Mouse (Mus musculus): Measurements from ENCODE around the gene Lrriq3.

Gene Lrriq3

DNA sequence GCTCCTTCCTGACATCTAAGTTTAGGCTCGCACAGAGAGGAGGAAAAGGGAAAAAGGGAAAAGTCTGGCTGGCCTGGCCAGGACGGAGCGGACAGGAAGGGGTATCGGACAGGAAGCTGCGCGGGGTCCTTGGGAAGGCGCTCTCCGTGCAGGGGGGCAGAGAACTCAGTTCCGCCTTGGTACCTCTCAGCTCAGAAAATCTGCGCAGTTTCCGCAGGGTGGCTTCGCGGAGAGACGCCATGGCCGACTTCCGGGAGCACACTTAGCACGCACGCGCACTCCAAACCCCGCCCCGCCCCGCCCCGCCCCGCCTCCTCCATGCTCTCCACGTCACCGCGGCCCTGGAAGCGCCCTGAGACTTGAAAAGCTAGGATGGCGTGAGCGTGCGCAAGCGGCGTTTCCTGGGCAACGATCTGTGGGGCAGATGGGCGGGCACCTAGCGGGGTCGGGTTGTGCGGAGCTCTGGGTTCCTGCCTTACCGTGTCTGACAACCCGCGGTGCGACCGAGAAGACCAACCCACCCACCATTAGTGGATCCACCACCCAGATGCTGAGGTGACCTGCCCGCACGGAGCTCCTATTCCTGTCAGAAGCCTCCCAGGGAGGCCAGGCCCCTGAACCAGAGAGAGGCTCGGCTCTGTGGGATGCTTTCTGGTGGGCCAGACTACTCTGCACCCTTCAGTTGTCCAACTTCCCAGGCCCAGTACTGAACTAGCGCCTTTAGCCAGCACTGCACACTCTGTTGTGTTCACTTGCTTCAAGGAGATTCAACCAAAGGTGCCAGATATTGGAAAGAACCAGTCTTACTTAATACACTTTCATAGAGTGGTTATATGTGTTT, at the start of gene Lrriq3, which contains the start of gene Fpgt:
Lrriq3 (plus strand) TSS at position 319 of the 841 bp plus-strand sequence.
Fpgt (minus strand) TSS at position 288 of the 841 bp plus-strand sequence.
- DNase-seq (ENCODE audit: low read depth, low spot score), result peak; percentile 78

DNA sequence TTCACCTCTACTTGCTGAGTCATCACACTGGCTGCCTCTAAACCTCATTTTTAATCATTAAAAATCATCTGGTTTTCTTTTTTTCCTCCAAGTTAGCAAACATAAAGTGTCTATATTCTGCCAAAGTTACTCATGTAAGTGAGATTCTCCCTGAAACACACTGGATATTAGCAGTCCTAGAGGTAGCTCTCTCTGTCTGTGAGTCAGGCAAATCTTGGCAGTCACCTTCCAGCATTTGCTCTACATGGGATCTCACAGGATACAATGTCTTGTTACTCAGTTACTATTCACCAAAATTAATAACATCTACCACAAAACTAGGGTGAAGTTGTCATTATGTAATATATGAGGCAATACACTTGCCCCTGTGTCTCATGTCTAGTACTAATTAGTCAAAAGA, 41.2 kb upstream of the Lrriq3 start:
- DNase-seq (ENCODE audit: low read depth, low spot score), result no peak

DNA sequence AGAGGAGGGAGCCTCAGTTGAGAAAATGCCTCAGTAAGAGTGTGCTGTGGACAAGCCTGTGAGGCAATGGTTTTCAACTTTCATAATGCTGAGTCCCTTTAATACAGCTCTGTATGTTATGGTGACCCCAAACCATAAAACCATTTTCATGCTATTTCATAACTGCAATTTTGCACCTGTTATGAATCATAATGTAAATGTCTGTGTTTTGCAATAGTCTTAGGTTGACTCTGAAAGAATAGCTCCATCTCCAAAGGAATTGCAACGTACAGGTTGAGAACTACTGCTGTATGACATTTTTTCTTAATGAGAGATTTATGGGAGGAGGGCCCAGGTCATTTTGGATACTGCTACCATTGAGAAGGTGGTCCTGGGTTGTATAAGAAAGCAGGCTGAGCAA, 40.0 kb upstream of the Lrriq3 start:
- no peak for DNase-seq (ENCODE audit: low read depth, low spot score)

DNA sequence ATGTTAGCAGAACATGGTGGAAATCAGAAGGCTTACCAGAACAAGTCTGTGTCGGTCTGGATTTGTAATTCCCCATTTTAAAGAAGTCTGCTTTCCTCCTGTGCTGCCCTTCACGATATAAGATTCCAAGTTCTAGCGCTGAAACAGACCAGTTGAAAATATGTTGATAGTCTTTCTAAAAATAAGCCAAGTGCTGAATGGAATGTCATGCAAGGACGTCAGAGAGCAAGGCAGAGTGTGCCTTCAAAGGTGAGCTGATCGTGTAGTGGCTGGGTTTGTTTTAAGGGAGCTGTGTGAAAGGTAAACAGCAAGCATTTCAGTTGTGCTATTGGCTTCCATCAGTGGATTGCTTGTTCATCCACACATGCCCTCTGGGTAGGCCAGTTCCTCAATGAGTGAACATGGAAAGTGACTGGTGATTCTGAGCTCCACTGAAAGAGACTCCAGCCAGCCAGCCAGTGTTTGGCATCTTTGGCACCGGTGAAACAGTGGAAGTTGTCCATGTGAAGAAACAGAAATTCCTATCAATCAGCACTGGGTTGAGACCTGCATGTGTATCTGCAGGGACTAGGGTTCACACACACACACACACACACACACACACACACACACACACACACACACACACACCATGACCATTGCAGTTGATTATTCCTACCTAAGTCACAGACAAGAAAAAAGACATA, 37.9 kb upstream of the Lrriq3 start, which contains the start of gene Tnni3k:
Tnni3k (minus strand) TSS at position 177 of the 686 bp plus-strand sequence.
- no peak for DNase-seq (ENCODE audit: low read depth, low spot score)

DNA sequence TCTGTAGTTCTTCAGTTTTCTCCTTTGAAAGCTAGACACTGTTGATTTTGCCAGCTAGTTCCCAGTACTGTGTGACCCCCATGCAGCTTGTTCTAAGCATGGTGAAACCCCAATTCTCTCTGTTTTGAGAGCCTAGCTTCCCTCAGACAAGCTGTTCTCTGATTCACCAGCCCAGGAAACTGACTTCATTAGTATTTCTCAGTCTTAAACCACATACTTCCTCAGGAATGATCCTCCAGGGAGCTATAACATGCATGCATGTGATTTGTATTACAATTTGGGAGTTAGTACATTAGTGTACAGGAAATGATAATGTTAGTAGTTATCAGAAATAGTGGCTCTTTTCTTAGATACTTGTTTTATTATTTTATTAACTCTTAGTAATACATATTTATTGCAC, 36.6 kb upstream of the Lrriq3 start:
- no peak for DNase-seq (ENCODE audit: low read depth, low spot score)

DNA sequence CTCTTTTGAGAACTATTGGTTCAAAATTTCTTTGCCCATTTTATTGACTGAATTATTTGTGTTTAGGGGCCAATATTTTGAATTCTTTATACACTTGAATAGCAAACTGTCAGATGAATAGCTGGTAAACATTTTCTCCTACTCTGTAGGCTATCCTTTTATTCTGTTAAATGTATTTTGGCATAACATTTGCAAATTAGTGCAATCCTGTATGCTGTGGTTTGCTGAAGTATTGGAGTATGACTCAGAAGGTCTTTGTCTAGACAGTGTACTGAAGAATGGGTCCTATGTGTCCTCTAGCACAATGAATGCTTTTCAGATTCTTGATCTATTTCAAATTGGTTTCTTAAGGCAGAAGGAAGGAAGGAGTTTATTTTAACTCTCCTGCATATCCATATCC, 35.7 kb upstream of the Lrriq3 start:
- no peak for DNase-seq (ENCODE audit: low read depth, low spot score)

DNA sequence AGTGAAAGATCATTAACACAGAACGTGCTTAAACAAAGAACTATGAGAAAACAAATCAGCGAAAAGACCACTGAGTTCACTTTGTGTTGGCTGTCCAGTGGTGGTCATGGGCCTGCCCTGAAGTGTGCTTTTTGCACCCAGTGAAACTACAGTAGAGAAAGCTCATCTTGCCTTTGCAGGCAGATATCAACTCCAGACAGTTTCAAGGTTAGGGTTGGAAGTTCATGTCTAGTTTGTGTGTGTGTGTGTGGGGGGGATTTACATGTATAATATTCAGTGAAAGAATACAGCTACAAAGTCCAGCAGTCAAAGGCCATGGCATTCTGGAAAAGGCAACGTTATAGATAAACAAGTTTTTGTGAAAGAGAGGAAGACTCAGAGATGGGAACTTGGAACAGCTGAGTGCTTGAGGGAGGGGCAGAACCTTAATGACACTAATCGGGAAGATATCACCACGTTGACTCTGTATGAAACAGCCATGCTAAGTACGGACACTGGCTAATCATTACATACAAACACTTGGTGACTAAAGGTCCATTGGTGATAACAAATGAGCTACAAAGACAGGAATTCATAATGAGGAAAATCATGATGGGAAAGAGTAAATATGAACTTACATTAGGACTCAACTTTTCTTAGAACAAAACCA, 34.3 kb upstream of the Lrriq3 start:
- no peak for DNase-seq (ENCODE audit: low read depth, low spot score)

DNA sequence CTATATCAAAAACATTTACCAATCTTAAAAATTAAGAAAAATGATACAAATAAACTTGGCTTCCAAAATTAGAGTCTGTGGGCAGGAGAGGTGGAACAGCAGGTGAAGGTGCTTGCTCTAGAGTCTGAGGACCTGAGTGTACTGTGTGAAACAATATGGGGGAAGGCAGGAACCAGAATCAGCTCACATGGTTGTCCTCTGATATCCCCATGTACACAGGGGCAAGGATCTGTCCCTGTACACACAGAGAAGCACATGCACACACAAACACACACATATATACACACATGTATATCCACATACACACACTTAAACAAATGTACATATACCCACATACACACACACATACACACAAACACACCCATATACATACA, 33.8 kb upstream of the Lrriq3 start:
- DNase-seq (ENCODE audit: low read depth, low spot score), result no peak

DNA sequence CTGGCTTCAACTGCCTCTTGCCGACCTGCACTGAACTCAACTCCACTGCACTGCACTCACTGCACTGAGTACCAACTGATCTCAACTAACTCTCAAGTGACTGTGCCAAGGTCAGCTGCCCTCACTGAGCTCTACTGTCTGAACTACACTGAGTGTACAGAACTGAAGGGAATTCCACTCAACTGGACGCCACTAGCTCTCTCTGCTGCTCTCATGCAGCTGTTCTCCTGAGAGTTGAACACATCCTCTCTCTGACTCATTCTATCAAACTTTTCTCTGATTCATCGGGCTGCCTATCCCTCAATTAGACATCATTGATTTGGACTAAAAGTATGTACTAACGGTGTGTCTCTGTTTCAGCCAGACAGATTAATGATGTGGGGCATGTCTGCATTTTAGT, 15.3 kb upstream of the Lrriq3 start:
- no peak for DNase-seq (ENCODE audit: low read depth, low spot score)

DNA sequence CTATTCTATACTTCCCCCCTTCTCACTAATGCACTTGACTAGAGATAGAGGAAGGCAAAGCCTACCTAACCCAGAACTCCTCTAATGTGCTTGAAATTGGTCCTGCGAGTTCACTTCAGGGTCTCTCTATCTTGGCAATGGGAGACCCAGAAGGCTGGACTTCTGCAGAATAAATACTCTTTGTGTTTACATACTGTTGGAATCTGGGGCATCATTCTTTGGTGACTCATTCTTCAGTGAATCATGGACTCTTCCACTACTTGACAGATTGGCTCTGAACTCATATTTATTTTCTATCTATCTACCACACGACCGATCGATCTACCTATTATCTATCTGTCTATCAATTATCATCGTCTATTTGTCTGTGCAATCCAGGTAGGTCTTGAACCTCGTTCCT, 1.2 kb upstream of the Lrriq3 start:
- no peak for DNase-seq (ENCODE audit: low read depth, low spot score)

DNA sequence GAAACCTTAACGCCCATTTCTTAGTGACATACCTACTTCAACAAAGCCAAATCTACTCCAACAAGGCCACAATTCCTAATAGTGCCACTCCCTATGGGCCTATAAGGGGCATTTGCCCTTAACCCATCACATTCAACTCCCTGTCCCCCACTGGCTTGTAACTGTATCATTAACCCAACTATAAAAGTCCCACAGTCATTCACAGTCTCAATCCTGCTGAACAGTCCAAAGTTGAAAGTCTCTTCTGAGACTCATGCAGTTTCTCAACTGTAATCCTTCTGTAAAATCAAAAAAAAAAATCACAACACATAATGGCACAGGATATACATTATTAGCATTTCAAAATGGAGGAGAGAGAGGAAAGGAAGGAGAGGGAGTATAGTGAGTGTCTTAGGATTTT, 6.0 kb downstream of the Lrriq3 start:
- DNase-seq (ENCODE audit: low read depth, low spot score), result no peak

DNA sequence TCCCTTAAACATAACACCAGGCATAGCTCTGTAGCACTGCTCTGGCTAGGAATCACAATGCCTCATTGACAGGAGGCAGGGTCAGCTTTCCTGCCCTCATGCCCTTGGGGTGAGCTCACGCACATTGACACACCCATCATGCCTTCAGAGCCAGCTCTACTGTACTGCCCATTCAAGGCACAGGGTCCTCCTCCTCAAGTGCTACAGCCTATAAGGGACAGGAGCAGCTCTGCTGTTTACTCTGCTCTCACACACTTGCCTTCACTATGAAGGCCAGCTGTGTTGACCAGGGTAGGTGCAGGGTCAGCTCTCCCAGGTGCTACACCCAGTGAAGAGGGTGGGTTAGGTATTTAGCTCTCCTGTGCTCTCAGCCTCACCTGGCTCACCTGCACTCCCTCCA, 12.7 kb downstream of the Lrriq3 start:
- no peak for DNase-seq (ENCODE audit: low read depth, low spot score)

DNA sequence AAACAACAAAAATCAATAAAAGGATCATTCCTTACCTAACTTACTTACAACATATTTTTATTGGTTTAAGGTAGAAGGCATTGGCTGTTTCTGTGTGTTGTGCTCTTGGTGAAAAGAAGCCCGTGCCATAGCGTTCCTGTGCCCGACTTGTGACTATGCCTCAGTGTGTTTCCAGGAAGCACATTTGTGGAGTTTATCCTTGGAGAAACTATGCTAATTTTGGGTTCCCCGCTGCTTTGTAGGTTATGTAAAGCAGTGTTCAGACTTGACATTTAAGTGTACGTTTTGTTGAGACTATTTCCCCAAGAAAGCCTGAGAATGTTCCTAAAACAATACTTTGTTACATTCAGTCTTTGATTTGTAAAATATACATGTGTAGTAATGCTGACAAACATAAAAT, 44.5 kb downstream of the Lrriq3 start:
- no peak for DNase-seq (ENCODE audit: low read depth, low spot score)

DNA sequence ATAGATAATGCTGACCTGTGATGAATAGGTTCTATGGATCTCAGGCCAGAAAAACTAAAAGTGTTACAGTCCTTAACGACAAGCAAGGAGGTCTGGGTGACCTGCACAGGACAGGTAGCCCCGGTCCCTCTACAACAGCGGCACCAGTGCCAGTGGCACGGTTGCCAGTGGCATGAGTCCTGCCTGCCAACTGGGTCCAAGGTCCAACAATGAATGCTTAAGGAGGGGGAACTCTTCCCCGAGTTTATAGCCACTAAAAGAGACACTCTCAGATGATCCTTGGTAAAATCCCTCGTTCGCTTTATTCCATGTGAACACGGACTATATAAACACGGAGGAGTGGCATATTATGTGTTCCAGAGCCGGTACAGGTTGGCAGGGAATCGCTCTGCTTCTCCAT, 47.8 kb downstream of the Lrriq3 start:
- no peak for DNase-seq (ENCODE audit: low read depth, low spot score)

DNA sequence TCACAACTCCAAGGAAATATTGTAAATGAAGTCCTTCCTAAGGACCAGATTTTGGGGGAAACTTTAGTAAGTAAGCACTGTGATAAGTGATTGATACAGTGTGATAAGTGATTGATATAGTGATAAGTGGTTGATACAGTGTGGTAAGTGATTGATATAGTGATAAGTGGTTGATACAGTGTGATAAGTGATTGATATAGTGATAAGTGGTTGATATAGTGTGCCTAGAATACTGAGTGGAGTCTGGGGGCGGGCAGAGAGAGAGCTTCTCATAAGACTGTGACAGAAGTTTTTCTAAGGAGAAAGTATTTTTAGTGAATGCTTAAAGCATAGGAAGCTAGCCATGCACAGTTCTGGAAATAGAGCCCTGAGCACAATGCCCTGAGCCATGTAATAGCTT, 51.1 kb downstream of the Lrriq3 start:
- no peak for DNase-seq (ENCODE audit: low read depth, low spot score)

DNA sequence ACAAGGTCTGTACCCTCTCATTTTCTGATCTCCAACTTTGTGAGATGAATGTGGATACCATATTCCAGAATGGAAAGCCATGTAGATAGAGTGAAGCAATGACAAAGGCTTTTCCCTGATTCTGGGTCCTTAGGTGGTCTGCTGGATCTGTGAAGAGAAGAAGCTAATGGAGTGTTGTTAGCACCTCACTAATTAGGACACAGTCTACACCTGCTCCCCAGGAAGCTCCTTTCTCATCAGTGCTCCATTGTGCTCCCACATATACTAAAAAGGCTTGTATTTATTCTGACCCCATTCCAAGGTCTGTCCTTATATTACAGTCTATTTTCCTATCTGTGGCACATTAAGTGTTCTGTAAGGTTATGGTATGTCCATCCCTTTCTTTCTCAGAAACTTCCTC, 68.6 kb downstream of the Lrriq3 start:
- DNase-seq (ENCODE audit: low read depth, low spot score), result no peak

DNA sequence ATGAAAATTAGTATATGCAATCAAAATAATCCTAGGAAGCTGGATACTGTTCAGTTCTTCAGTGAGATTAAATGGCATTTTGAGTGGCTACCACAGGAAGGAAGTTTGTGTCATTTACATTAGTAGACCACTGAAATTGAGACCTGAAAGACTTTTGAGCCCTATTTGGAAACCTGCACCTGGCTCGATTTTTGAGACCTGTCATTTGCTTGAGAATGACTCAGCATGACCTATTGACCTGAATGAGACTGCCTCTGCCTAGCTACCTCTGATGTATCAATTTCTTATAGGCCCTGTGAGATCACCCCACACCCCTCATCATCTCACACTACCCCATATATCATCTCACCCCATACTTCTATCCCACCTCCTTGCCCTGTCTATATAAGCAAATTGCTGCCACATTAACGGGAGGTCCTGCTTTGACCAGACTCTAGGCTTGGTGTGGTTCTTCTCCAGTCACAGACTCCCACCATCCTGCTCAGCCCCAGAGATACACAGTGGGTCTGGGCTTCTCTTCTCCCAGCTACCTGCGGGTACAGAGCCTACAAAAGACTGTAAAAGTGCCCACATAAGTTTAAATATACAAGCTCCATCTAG, 87.2 kb downstream of the Lrriq3 start:
- no peak for DNase-seq (ENCODE audit: low read depth, low spot score)

DNA sequence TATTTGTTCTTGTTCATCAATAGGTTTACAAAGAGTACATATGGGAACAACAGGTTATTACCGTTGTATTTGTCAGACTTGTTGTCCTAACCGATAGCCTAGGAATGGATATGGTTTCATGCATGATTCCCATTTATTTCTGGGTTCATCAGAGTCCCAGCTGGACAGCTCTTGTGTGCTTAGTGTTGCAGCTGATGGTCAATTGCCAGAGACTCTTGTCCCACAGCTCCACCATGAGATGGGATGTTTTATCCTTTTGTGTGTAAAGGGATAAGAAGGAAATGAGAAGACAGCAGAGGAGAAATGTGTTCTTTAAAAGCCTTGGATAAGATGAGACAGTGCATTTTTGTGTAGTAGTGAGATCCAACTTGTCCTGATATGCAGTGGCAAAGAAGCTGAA, 93.2 kb downstream of the Lrriq3 start:
- no peak for DNase-seq (ENCODE audit: low read depth, low spot score)

DNA sequence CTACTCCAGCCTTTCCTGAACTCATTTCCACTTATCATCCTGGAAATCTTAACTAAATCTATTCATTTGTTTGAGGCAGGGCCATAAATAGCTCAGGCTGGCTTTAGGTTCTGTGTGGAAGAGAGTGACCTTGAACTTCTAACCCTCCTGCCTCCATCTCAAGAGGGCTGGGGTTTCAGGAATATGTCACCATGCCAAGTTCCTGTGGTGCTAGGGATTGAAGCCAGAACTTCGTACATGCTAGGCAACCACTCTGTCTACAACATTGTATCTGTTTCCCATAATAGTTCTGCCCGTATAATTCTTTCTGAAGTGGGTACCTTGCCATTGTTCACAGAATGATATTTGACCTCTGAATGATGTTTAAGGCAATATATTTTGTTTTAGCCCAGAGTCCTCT, 95.6 kb downstream of the Lrriq3 start:
- no peak for DNase-seq (ENCODE audit: low read depth, low spot score)

DNA sequence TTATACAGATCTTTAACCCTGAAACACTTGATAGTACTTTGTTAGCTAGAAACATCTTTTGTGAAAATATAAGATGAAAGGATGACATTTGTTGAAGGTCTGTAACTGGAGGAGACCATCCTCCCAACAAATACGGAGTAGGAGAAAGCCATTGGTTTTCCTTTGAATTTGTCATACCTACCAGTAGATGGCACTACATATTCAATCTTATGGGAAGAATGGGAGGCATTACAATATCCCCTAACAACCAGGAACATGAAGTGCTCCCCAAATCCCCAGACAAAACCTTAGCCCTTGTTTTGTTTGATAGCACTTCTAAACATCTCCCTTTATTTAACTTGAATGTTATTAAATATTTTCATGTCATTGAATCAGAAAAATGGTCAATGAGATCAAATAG, 141.7 kb downstream of the Lrriq3 start:
- DNase-seq (ENCODE audit: low read depth, low spot score), result no peak

DNA sequence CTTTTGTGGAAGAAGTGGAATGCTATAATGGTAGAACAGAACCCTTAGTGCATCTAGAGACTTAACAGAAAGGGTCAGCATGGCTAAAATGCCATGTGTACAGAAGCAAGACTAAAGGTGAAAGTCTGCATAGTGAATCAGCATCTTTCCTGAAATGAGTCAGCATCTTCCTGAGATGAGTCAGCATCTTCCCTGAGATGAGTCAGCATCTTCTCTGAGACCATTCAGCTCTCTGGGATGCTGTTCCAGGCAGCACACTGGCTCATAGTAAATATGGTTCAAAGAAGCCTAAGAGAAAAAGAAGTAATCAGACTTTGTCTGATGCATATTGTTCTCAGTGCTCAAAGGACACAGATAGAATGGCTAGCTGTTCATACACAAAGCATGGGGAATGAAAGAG, 142.3 kb downstream of the Lrriq3 start:
- DNase-seq (ENCODE audit: low read depth, low spot score), result no peak

Measured in WW6 (cell line).